Mouse (Mus musculus): Measurements from ENCODE around the gene Top2a. TPM values are rescaled to one million over a fixed set of nuclear protein-coding genes. Genes with fewer than 3 reads are reported as not detected.

Gene Top2a
- polyA plus RNA-seq, 1 experiment from 2014 or later = 178 TPM

- Histone ChIP-seq H3K9me3 (no peaks in the 10 kb centered on the region), H3K4me3 (no peak overlapping the region), H3K27ac (peak overlapping the region; percentile 68), H3K9ac (no peak overlapping the region), H3K36me3 (peaks cover 55% of the 10 kb centered on the region), H3K4me1 (peaks cover 91% of the 10 kb centered on the region), H3K4me2 (no peak overlapping the region), H3K27me3 (no peaks in the 10 kb centered on the region)
- WGBS = 45% methylated on average over 16 of the region's 16 CpGs
- no peak for ATAC-seq (ENCODE audit: insufficient number of reproducible peaks, low FRiP score, low TSS enrichment, low read depth)
Observed at GRCm38 (mm10) chr11:98968079-98968478, 55.9 kb downstream of the Top2a start.

GRCm38 (mm10) chr11:98966499-98967141 is 57.4 kb downstream of the Top2a start:
- WGBS = 53% methylated on average over 9 of the region's 9 CpGs
- Histone ChIP-seq H3K27me3 (no peaks in the 10 kb centered on the region), H3K27ac (peak overlapping the region; percentile 88; the same call in 1 of the 2 replicates), H3K4me3 (no peak overlapping the region), H3K36me3 (peaks cover 42% of the 10 kb centered on the region), H3K9me3 (no peaks in the 10 kb centered on the region), H3K9ac (no peak overlapping the region), H3K4me2 (no peak overlapping the region), H3K4me1 (peaks cover 100% of the 10 kb centered on the region)
- no peak for ATAC-seq (ENCODE audit: insufficient number of reproducible peaks, low FRiP score, low TSS enrichment, low read depth)

GRCm38 (mm10) chr11:98965416-98966077 is 58.4 kb downstream of the Top2a start:
- no peak overlapping the region for H3K9ac ChIP-seq
- peak overlapping the region; percentile 13 for H3K4me3 ChIP-seq
- H3K4me2 ChIP-seq = peak overlapping the region; percentile 95
- peaks cover 31% of the 10 kb centered on the region for H3K36me3 ChIP-seq
- no peaks in the 10 kb centered on the region for H3K27me3 ChIP-seq
- H3K4me1 ChIP-seq = peaks cover 100% of the 10 kb centered on the region
- 16% methylated on average over 11 of the region's 11 CpGs for WGBS
- no peaks in the 10 kb centered on the region for H3K9me3 ChIP-seq
- ATAC-seq (ENCODE audit: insufficient number of reproducible peaks, low FRiP score, low TSS enrichment, low read depth) = no peak
- peak overlapping the region; percentile 88 for H3K27ac ChIP-seq

- no peaks in the 10 kb centered on the region for H3K9me3 ChIP-seq
- H3K4me1 ChIP-seq = peaks cover 100% of the 10 kb centered on the region
- peak overlapping the region; percentile 88 for H3K27ac ChIP-seq
- peak overlapping the region; percentile 69 for H3K4me3 ChIP-seq
- H3K9ac ChIP-seq = no peak overlapping the region
- peaks cover 24% of the 10 kb centered on the region for H3K36me3 ChIP-seq
- WGBS = 18% methylated on average over 15 of the region's 15 CpGs
- H3K27me3 ChIP-seq = no peaks in the 10 kb centered on the region
- H3K4me2 ChIP-seq = peak overlapping the region; percentile 95
- no peak for ATAC-seq (ENCODE audit: insufficient number of reproducible peaks, low FRiP score, low TSS enrichment, low read depth)
Observed at GRCm38 (mm10) chr11:98964616-98965415, 59.2 kb downstream of the Top2a start.

DNA sequence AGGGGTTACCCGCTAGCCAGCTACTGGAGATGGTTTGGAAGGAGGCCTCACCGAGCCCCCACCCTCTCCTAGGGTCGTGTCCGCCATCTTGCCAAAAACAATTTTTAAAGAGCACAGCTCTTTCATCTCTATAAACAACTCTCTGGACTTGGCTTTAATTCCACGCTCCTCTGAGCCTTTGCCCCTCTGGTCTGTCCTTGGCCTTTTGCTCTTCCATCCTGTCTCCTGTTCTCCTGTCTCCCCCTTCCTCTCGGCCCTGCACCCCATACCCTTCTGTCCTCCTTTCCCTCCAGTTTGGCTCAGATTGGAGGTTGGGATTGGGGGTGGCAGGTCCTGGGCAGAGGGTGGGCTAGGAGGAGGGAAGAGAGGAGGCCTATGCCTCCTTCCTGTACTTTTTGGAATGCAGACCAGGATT is 59.8 kb downstream of the Top2a start:
- Histone ChIP-seq H3K4me1 (peaks cover 100% of the 10 kb centered on the region), H3K4me3 (peak overlapping the region; percentile 69), H3K9ac (no peak overlapping the region), H3K27ac (peak overlapping the region; percentile 88), H3K9me3 (no peaks in the 10 kb centered on the region), H3K36me3 (peaks cover 20% of the 10 kb centered on the region), H3K4me2 (peak overlapping the region; percentile 95), H3K27me3 (no peaks in the 10 kb centered on the region)
- no peak for ATAC-seq (ENCODE audit: insufficient number of reproducible peaks, low FRiP score, low TSS enrichment, low read depth)
- WGBS = 16% methylated on average over 6 of the region's 6 CpGs

- Histone ChIP-seq H3K27ac (peak overlapping the region; percentile 88), H3K36me3 (peaks cover 17% of the 10 kb centered on the region), H3K9ac (0 out of 2 replicates have a peak overlapping the region, but pooled peaks have one; percentile 26), H3K4me2 (peak overlapping the region; percentile 95), H3K9me3 (no peaks in the 10 kb centered on the region), H3K4me3 (peak overlapping the region; percentile 69), H3K4me1 (peaks cover 98% of the 10 kb centered on the region), H3K27me3 (no peaks in the 10 kb centered on the region)
- peak; percentile 83 for ATAC-seq (ENCODE audit: insufficient number of reproducible peaks, low FRiP score, low TSS enrichment, low read depth)
- WGBS = under 1% methylated on average over 32 of the region's 32 CpGs
Observed at GRCm38 (mm10) chr11:98963191-98964021, 60.6 kb downstream of the Top2a start.

DNA sequence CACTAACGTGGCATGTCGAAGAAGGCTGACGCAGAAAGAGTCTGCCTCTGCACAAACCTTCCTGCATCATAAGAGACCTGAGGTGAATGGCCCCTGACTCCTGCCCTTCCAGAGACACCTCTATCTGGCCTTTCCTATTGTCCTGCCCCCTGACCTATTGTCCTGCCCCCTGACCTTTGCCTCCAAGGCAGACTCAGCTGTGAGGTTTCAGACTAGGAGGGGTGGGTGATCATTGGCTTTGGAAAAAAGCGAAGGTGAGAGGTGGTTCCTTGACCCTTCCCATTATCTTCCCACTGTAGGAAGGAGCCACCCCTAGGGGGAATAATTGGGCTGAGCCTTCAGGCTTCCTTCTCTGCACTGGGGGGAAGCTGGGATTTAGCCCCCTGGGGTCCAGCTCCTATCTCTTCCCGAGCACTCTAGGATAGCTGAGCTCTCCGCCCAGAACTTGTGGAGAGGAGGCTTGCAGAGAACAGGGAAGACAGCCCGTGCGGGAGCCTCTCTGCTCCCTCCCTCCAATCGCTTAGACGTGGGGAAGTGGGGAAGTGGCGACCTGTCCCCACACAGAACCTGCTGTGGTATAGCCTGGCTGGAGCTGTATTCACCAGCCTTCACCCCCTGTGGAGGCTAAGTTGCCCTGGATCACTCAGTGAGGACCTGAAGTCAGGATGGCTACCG is 61.4 kb downstream of the Top2a start:
- H3K9me3 ChIP-seq = no peaks in the 10 kb centered on the region
- peaks cover 13% of the 10 kb centered on the region for H3K36me3 ChIP-seq
- peaks cover 90% of the 10 kb centered on the region for H3K4me1 ChIP-seq
- H3K9ac ChIP-seq = 0 out of 2 replicates have a peak overlapping the region, but pooled peaks have one; percentile 5
- WGBS = 19% methylated on average over 12 of the region's 12 CpGs
- H3K27ac ChIP-seq = peak overlapping the region; percentile 88
- no peak for ATAC-seq (ENCODE audit: insufficient number of reproducible peaks, low FRiP score, low TSS enrichment, low read depth)
- peak overlapping the region; percentile 95 for H3K4me2 ChIP-seq
- peak overlapping the region; percentile 69 for H3K4me3 ChIP-seq
- H3K27me3 ChIP-seq = no peaks in the 10 kb centered on the region

- H3K9ac ChIP-seq = peak overlapping the region; percentile 48; the same call in 1 of the 2 replicates
- H3K27ac ChIP-seq = peak overlapping the region; percentile 78
- no peaks in the 10 kb centered on the region for H3K9me3 ChIP-seq
- ATAC-seq (ENCODE audit: insufficient number of reproducible peaks, low FRiP score, low TSS enrichment, low read depth) = no peak
- H3K36me3 ChIP-seq = peaks cover 13% of the 10 kb centered on the region
- no peaks in the 10 kb centered on the region for H3K27me3 ChIP-seq
- 10% methylated on average over 8 of the region's 8 CpGs for WGBS
- H3K4me2 ChIP-seq = peak overlapping the region; percentile 95
- peaks cover 82% of the 10 kb centered on the region for H3K4me1 ChIP-seq
- peak overlapping the region; percentile 69 for H3K4me3 ChIP-seq
Observed at GRCm38 (mm10) chr11:98961766-98962165, 62.2 kb downstream of the Top2a start.

- WGBS = 3% methylated on average over 18 of the region's 18 CpGs
- peak overlapping the region; percentile 78 for H3K27ac ChIP-seq
- peak overlapping the region; percentile 95 for H3K4me2 ChIP-seq
- no peaks in the 10 kb centered on the region for H3K27me3 ChIP-seq
- H3K9ac ChIP-seq = peak overlapping the region; percentile 48
- peak overlapping the region; percentile 69 for H3K4me3 ChIP-seq
- no peaks in the 10 kb centered on the region for H3K9me3 ChIP-seq
- H3K36me3 ChIP-seq = peaks cover 14% of the 10 kb centered on the region
- H3K4me1 ChIP-seq = peaks cover 75% of the 10 kb centered on the region
- no peak for ATAC-seq (ENCODE audit: insufficient number of reproducible peaks, low FRiP score, low TSS enrichment, low read depth)
Observed at GRCm38 (mm10) chr11:98961051-98961592, 62.9 kb downstream of the Top2a start.

DNA sequence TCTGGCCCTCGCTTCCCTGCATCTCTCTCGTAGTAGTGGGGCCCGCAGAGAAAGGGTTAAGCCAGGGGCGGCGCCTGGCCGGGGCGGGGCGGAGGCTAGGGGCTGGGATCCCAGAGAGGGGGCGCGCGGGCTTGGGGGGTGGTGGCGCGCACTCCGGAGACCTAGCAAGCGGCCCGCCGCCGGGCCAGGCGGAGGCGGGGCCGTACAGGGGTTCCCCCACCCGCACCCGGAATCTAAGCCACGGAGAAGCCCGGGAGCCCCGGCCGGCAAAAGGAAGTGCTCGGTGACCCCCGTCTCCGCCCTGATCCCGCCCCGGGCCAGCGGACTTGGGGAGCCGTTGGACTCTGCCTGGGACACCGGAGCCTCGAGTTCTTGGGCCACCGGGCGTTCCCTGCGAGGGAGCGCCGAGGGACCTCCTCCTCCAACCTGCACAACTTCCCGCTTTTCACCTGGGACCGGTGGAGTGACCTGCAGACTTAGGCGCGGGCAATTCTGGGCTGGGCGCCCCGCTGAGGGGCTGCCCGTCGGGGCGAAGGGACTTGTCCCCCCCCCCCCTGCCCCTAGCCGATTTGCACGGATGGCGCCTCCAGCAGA is 63.6 kb downstream of the Top2a start:
- Histone ChIP-seq H3K4me3 (peak overlapping the region; percentile 69), H3K9me3 (no peaks in the 10 kb centered on the region), H3K36me3 (peaks cover 14% of the 10 kb centered on the region), H3K27ac (peak overlapping the region; percentile 78), H3K4me2 (peak overlapping the region; percentile 95), H3K27me3 (no peaks in the 10 kb centered on the region), H3K4me1 (peaks cover 74% of the 10 kb centered on the region), H3K9ac (peak overlapping the region; percentile 48)
- no peak for ATAC-seq (ENCODE audit: insufficient number of reproducible peaks, low FRiP score, low TSS enrichment, low read depth)
- WGBS = under 1% methylated on average over 40 of the region's 53 CpGs

Data from limb, embryonic 15.5 days (tissue).